ENCODE assay signal across 24 mouse cellular contexts in genomic region chr1:45769321-45769720, GRCm38 (mm10).
"Had no signal": no experiment of that assay in that cellular context is flagged by ENCODE, and none has a peak within 500 bp of the region (broad histone marks: within the 10 kb centered on the region; RNA-seq: fewer than 3 reads in every experiment).

No protein-coding gene starts in this region.

- H3K4me3 ChIP-seq: limb, embryonic 10.5 days; limb, embryonic 13.5 days; liver, embryonic 12.5 days; liver, embryonic 15.5 days; lung, embryonic 15.5 days; megakaryocyte, embryonic 14.5 days; midbrain, embryonic 10.5 days; midbrain, embryonic 13.5 days; myocyte; neural tube, embryonic 13.5 days; stomach, embryonic 15.5 days had no signal

- H3K9me3 ChIP-seq: liver, embryonic 12.5 days; liver, embryonic 15.5 days; lung, embryonic 15.5 days; megakaryocyte, embryonic 14.5 days; midbrain, embryonic 10.5 days; midbrain, embryonic 13.5 days; neural tube, embryonic 13.5 days; stomach, embryonic 15.5 days had no signal

- H3K36me3 ChIP-seq: limb, embryonic 13.5 days; liver, embryonic 12.5 days; liver, embryonic 15.5 days; lung, embryonic 15.5 days; midbrain, embryonic 10.5 days; midbrain, embryonic 13.5 days; neural tube, embryonic 13.5 days; stomach, embryonic 15.5 days had no signal

- H3K4me1 ChIP-seq: liver, embryonic 12.5 days; liver, embryonic 15.5 days; megakaryocyte, embryonic 14.5 days; midbrain, embryonic 13.5 days; neural tube, embryonic 13.5 days; stomach, embryonic 15.5 days had no signal

- H3K27ac ChIP-seq: limb, embryonic 13.5 days; liver, embryonic 12.5 days; liver, embryonic 15.5 days; lung, embryonic 15.5 days; midbrain, embryonic 10.5 days; midbrain, embryonic 13.5 days; neural tube, embryonic 13.5 days; stomach, embryonic 15.5 days had no signal

- DNase-seq: kidney, postnatal 14 days; kidney, postnatal 4 days; layer of hippocampus, adult 9-11 months; liver; lung, adult 18-20 months; lung, postnatal 10 days; lung, postnatal 36 days; retina, postnatal 1 day; right cerebral cortex, postnatal 25 days; spleen, adult 18-20 months; thymus, adult 2 months; thymus, postnatal 14 days; thymus, postnatal 4 days had no signal

- H3K9ac ChIP-seq: limb, embryonic 13.5 days; liver, embryonic 12.5 days; liver, embryonic 15.5 days; lung, embryonic 15.5 days; midbrain, embryonic 13.5 days; neural tube, embryonic 13.5 days; stomach, embryonic 15.5 days had no signal
